Mouse (Mus musculus): ENCODE measurements around the gene Rnf114. TPM values are rescaled to one million over a fixed set of nuclear protein-coding genes. Genes with fewer than 3 reads are reported as not detected.
A peak's percentile ranks its signal among the peaks of the same experiment; 100 is the strongest.

The Rnf114 gene
- polyA plus RNA-seq, 1 experiment from 2014 or later, result 90.0 TPM

DNA sequence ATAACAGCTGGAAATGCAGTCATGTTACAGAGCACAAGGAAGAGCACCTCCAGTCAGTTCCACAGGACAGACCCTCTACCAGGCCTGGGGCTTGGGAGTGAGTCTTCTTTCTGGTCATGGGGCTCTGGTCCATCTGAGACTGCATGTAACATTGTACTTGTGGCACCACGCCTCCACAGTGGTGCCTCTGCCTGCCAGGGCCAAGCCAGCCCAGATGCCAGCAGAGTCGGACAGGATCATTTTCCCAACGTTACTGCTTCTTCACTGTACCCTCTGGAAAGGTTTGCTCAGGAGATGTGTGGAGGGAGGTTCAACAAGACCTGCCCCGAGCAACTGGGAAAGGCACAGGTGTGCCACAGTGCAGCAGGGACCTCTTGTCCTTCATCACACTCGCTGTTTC, 23.2 kb downstream of the Rnf114 start:
- peaks cover 88% of the 10 kb centered on the region for H3K36me3 ChIP-seq
- H3K27me3 ChIP-seq (ENCODE audit: insufficient read depth, poor library complexity, severe bottlenecking), result no peaks in the 10 kb centered on the region
- DNase-seq (ENCODE audit: low spot score), result no peak
- no peak overlapping the region for H3K4me3 ChIP-seq
- H3K9me3 ChIP-seq, result no peaks in the 10 kb centered on the region
- no peak overlapping the region for H3K27ac ChIP-seq
- WGBS, result 88% methylated on average over 5 of the region's 5 CpGs
- H3K4me1 ChIP-seq, result peaks cover 3% of the 10 kb centered on the region

DNA sequence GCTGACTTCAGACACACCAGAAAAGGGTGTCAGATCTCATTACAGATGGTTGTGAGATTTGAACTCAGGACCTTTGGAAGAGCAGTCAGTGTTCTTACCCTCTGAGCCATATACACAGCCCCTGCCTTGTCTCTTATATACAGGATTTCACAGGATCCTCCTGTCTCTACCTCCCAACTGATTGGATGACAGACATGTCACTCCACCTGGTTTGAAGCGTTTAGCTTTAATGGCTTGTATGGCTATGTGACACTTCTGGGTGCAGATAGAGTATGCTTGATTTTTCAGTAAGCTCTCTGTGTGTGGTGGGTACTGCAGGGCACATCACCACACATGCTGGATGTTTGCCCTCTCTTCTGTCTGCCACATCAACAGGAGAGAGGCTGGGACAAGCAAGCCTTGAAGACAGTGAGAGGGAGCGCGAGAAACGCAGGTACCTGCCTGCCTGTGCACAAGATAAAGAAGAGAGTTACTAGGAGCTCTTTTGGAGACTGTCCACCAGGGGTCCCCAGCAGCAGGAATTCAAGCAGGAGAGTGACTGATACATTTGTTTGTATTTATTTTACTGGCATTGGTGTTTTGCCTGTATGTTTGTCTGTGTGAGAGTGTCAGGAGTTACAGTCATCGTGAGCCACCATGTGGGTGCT, 27.3 kb downstream of the Rnf114 start:
- Histone ChIP-seq H3K36me3 (peaks cover 47% of the 10 kb centered on the region), H3K4me3 (no peak overlapping the region), H3K4me1 (no peaks in the 10 kb centered on the region), H3K9me3 (no peaks in the 10 kb centered on the region), H3K27me3 (ENCODE audit: insufficient read depth, poor library complexity, severe bottlenecking) (no peaks in the 10 kb centered on the region), H3K27ac (no peak overlapping the region)
- DNase-seq (ENCODE audit: low spot score), result no peak
- 69% methylated on average over 5 of the region's 5 CpGs for WGBS

DNA sequence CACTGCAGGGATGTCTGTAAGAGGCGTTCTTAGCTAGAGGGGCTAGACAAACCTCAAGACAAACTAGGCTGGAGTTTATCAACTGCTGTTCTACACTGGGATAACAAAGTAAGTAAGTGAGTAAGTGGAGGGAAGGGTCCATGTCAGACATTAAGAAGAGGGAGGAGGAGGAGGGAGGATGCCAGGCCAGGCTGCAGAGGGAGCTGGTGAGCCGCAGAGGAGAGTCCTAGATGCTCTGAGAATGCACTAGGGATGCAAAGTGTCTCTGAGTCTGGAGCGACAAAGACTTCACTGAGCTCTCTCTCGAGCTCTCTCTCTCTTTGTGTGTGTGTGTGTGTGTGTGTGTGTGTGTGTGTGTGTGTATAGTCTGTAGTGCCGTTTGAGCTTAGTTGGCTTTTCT, 35.8 kb downstream of the Rnf114 start:
- no peak overlapping the region for H3K4me3 ChIP-seq
- H3K27ac ChIP-seq, result no peak overlapping the region
- no peaks in the 10 kb centered on the region for H3K9me3 ChIP-seq
- no peaks in the 10 kb centered on the region for H3K36me3 ChIP-seq
- H3K27me3 ChIP-seq (ENCODE audit: insufficient read depth, poor library complexity, severe bottlenecking), result peaks cover 26% of the 10 kb centered on the region
- no peak for DNase-seq (ENCODE audit: low spot score)
- no peaks in the 10 kb centered on the region for H3K4me1 ChIP-seq
- WGBS, result 25% methylated on average over 5 of the region's 5 CpGs

DNA sequence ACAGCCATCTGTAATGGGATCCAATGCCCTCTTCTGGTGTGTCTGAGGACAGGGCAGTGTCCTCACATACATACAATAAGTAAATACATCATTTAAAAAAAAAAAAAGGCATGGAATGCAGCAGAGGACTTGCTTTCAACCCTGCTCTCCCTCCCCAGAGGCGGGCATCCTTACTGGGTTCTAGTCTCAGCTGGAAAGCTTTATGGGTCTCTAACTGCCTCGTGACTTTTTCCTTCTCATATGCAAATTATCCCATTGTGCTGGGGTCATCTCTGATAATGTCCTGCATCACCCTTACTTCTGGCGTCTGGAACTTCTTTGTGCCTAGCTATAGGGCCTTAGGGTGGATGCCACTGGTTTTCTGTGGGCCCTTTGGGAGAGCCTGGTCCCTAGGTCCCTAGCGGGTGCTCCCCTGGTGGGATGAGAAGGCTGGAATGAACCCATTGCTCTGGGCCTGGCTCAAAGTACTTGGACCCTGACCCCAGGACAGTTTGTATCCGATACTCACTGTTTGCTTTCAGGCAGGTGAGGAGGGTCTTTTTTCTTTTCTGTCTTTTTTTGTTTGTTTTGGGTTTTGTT, 37.6 kb downstream of the Rnf114 start:
- H3K27ac ChIP-seq, result no peak overlapping the region
- no peaks in the 10 kb centered on the region for H3K4me1 ChIP-seq
- H3K9me3 ChIP-seq, result no peaks in the 10 kb centered on the region
- no peaks in the 10 kb centered on the region for H3K36me3 ChIP-seq
- no peak for DNase-seq (ENCODE audit: low spot score)
- 50% methylated on average over 5 of the region's 5 CpGs for WGBS
- no peak overlapping the region for H3K4me3 ChIP-seq
- peaks cover 41% of the 10 kb centered on the region for H3K27me3 ChIP-seq (ENCODE audit: insufficient read depth, poor library complexity, severe bottlenecking)

DNA sequence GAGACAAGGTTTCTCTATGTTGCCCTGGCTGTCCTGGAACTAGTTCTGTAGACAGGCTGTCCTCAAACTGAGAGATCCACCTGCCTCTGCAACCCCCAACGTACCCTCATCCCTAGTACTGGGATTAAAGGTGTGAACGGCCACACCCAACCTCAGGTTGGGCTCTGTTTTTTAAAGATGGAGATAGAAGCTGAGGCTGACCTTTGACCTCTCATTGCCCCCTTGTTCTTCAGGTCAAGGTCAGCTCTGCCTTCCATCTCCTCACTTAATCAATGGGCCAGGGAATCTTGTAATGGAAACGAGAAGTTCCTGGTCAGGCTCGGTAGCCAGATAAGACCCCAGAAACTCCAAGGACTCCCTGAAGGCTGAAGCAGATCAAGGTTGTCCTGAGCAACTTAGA, 38.1 kb downstream of the Rnf114 start:
- Histone ChIP-seq H3K9me3 (no peaks in the 10 kb centered on the region), H3K27ac (no peak overlapping the region), H3K4me3 (no peak overlapping the region), H3K36me3 (no peaks in the 10 kb centered on the region), H3K27me3 (ENCODE audit: insufficient read depth, poor library complexity, severe bottlenecking) (peaks cover 46% of the 10 kb centered on the region), H3K4me1 (no peaks in the 10 kb centered on the region)
- no peak for DNase-seq (ENCODE audit: low spot score)
- WGBS, result 64% methylated on average over 4 of the region's 4 CpGs

DNA sequence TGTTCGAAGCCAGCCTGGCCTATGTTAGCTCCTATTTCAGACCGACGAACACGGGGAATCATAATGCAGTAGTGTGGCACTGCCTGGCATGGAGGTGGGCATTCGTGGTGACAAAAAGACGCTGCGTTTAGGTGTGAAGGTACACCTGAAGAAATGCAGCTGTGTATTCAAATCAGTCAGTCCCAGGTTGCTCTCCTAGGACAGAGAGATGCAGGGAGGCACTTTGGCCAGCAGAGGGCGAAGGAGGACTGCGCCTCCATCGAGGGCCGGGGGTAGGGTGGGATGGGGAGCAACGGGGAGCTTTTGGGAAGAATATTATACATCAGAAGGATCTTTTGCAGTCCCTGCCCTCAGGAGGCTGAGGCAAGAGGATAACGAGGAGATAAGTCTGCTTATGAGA, 39.7 kb downstream of the Rnf114 start:
- H3K4me3 ChIP-seq, result no peak overlapping the region
- 19% methylated on average over 13 of the region's 13 CpGs for WGBS
- H3K27ac ChIP-seq, result no peak overlapping the region
- DNase-seq (ENCODE audit: low spot score), result no peak
- H3K27me3 ChIP-seq (ENCODE audit: insufficient read depth, poor library complexity, severe bottlenecking), result peaks cover 53% of the 10 kb centered on the region
- peaks cover 3% of the 10 kb centered on the region for H3K4me1 ChIP-seq
- H3K9me3 ChIP-seq, result no peaks in the 10 kb centered on the region
- no peaks in the 10 kb centered on the region for H3K36me3 ChIP-seq

DNA sequence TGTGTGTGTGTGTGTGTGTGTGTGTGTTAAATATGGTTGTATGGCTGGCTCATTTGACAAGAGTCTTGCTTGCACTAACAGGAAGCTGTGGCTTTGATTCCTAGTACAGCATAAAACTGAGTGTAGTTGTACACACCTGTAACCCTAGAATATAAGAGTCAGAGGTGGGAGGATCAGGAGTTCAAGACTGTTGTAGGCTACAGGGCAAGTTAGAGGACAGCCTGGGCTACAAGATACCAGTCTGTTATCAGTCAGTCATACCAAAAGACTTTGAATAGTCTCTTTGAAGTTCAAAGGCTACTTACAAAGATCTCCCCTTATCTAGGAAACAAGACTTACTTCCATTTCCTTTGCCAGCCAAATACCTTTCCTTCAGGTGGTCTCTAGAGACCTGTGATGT, 41.4 kb downstream of the Rnf114 start:
- Histone ChIP-seq H3K4me1 (peaks cover 21% of the 10 kb centered on the region), H3K9me3 (no peaks in the 10 kb centered on the region), H3K36me3 (no peaks in the 10 kb centered on the region), H3K27ac (no peak overlapping the region), H3K27me3 (ENCODE audit: insufficient read depth, poor library complexity, severe bottlenecking) (peaks cover 60% of the 10 kb centered on the region), H3K4me3 (no peak overlapping the region)
- DNase-seq (ENCODE audit: low spot score), result peak; percentile 66

DNA sequence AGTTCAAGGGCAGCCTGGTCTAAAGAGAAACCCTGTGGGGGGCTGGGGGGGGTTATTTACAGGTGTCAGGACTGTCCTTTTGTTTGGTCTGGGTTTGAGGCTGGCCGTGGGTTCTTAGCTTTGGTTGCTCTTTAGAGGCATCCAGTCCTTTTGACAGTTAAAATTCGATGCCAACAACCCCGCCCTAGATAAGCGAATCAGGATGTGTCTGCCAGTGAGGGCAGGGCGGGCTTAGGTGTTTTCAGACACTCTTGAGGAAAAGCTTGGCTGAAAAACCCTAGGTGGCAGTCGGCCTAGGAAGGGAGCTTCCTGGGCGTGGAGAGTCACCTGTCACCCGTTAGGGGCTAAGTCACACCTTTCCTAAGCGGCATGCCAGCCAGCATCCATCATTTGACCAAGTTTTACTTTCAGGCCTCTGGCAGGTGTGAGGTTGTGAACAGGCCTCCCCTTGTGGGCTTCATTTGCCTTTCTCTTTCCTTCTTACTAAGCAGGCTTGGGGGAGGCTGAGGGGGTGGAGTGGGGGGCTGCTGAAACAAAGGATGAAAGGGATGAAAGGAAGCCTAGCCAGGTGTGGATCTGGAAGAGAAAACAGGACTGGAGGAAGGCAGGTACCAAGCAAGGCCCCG, 44.0 kb downstream of the Rnf114 start:
- DNase-seq (ENCODE audit: low spot score), result no peak
- Histone ChIP-seq H3K4me3 (no peak overlapping the region), H3K4me1 (peaks cover 42% of the 10 kb centered on the region), H3K9me3 (no peaks in the 10 kb centered on the region), H3K27ac (no peak overlapping the region), H3K36me3 (peaks cover 5% of the 10 kb centered on the region; the same call in 1 of the 2 replicates), H3K27me3 (ENCODE audit: insufficient read depth, poor library complexity, severe bottlenecking) (peaks cover 69% of the 10 kb centered on the region)
- WGBS, result 24% methylated on average over 10 of the region's 10 CpGs

DNA sequence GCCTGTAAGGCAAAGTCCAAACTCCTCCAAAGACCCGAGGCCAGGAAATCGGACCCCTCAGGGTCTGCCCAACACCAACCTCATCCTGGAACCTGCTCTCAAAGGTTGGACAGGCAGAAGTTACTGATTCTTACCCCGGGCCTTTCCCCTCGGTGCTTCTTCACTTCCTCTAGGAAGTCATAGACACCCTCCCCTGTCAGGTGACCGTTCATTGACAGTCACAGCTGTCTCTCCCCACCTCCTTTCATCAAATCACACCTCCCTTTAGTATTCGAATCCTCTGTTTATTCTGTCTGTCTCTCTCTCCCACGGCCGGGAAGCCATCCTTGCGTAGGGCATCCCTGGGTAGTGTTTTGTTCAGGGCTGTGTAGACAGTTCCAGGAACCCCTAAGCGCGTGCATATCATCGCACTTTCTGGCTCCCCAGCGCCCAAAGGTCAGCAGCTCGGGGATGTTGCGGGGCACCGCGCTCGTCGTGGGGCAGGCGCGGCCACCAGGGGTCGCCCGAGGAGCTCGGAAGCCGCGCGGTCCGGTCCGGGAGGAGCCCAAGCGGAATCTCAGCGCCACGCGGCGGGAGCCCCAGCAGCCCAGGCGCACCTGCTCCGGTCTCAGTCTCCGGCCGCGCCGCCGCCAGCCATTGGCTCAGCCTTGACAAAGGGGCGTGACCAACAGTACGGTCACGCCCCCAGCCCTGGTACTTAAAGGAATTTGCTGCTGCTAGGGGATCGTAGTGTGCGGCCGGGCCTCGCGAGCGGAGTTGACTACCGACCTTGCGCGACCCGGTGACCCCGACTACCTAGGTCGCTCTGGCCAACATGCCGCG, 45.2 kb downstream of the Rnf114 start, which contains the start of gene Snai1:
Gene Snai1, plus strand, starts transcription at position 720 of the 822 bp plus-strand sequence.
- no peaks in the 10 kb centered on the region for H3K9me3 ChIP-seq
- peak within 1 kb of the TSS; percentile 87 for H3K27ac ChIP-seq
- DNase-seq (ENCODE audit: low spot score), result peak; percentile 97
- H3K36me3 ChIP-seq, result peaks cover 15% of the 10 kb centered on the region
- H3K4me1 ChIP-seq, result peaks cover 54% of the 10 kb centered on the region
- WGBS, result under 1% methylated on average over 58 of the region's 58 CpGs
- peak within 1 kb of the TSS; percentile 69 for H3K4me3 ChIP-seq
- peaks cover 78% of the 10 kb centered on the region for H3K27me3 ChIP-seq (ENCODE audit: insufficient read depth, poor library complexity, severe bottlenecking)

DNA sequence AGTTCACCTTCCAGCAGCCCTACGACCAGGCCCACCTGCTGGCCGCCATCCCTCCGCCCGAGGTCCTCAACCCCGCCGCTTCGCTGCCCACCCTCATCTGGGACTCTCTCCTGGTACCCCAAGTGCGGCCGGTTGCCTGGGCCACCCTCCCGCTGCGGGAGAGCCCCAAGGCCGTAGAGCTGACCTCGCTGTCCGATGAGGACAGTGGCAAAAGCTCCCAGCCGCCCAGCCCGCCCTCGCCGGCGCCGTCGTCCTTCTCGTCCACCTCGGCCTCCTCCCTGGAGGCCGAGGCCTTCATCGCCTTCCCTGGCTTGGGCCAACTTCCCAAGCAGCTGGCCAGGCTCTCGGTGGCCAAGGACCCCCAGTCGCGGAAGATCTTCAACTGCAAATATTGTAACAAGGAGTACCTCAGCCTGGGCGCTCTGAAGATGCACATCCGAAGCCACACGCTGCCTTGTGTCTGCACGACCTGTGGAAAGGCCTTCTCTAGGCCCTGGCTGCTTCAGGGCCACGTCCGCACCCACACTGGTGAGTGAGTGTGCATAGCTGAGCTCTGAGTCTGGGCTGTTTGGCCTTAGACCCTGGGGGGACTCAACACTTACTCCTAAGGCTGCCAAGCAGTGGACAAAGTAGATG, 46.3 kb downstream of the Rnf114 start:
- 22% methylated on average over 34 of the region's 34 CpGs for WGBS
- peaks cover 67% of the 10 kb centered on the region for H3K27me3 ChIP-seq (ENCODE audit: insufficient read depth, poor library complexity, severe bottlenecking)
- no peak for DNase-seq (ENCODE audit: low spot score)
- no peaks in the 10 kb centered on the region for H3K9me3 ChIP-seq
- H3K4me1 ChIP-seq, result peaks cover 65% of the 10 kb centered on the region
- peaks cover 15% of the 10 kb centered on the region for H3K36me3 ChIP-seq
- H3K4me3 ChIP-seq, result peak overlapping the region; percentile 69
- peak overlapping the region; percentile 87 for H3K27ac ChIP-seq

DNA sequence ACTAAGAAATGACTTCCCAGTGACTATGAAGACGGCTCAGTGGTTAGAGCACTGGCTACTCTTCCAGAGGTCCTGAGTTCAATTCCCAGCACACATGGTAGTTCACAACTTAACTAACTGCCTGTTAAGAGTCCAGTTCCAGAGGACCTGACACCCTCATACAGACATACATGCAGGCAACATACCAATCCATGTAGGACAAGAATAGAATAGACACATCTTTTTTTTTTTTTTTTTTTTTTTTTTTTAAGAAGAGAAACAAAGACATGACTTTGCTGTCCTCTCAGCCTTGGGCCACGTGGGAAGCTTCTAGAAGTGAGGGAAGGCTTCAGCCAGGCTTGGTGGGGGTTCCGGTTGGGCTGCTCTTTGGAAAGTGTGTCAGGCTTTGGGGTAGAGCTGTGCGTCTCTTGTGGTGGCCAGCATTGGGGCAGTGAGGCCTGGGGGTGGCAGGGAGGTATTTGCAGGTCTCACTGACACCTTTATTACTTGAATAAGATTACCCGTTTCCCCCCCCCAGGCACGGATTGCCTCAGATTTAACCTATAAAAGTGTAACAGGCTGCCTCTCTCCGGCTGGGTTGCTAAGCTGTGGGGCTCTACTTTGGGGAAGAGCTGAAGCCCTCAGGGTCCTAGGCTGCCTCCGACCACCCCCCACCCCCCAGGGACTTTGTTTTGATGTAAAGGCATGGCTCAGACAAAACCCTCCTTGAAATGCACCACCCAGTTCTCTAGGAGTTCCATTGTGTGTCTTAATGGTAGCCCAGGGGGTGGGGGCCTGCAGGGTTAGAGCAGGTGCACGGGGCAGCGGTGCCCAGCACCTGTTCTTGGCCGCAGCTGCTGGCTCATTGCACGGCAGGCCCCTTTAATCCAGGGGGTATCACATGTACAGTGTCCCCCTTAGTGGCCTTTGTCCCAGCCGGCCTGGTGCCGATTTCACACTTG, 47.4 kb downstream of the Rnf114 start:
- Histone ChIP-seq H3K36me3 (peaks cover 15% of the 10 kb centered on the region), H3K4me1 (peaks cover 73% of the 10 kb centered on the region), H3K27ac (peak overlapping the region; percentile 72), H3K4me3 (peak overlapping the region; percentile 69), H3K9me3 (no peaks in the 10 kb centered on the region), H3K27me3 (ENCODE audit: insufficient read depth, poor library complexity, severe bottlenecking) (peaks cover 59% of the 10 kb centered on the region)
- DNase-seq (ENCODE audit: low spot score), result no peak
- WGBS, result 25% methylated on average over 14 of the region's 14 CpGs
